Mouse (Mus musculus) kidney, adult 2 months (tissue): ENCODE results near the gene Stim2. TPM values are rescaled to one million over a fixed set of nuclear protein-coding genes. Genes with fewer than 3 reads are reported as not detected.

Experiments
- DNase-seq: peaks from one replicate; pipeline ENCODE4 v3.0.0; 2021
- H3K27ac ChIP-seq: fragments of 200-500 bp; 2 replicates; pipeline ENCODE4 v1.5.1; 2012; ENCODE audit warnings: low read depth, low read length, control low read depth, inconsistent platforms; ENCODE audit not compliant: insufficient read depth
- H3K27me3 ChIP-seq: fragments of 200-500 bp; replicated peaks from 2 replicates; pipeline ENCODE4 v1.6.1; 2012; ENCODE audit warnings: mild to moderate bottlenecking, moderate library complexity, low read length, inconsistent platforms; ENCODE audit not compliant: control insufficient read depth, insufficient read depth
- H3K36me3 ChIP-seq: fragments of 200-500 bp; 2 replicates; pipeline ENCODE4 v1.6.1; 2012; ENCODE audit warnings: mild to moderate bottlenecking, moderate library complexity, low read length, inconsistent platforms; ENCODE audit not compliant: control insufficient read depth, insufficient read depth
- H3K4me1 ChIP-seq: fragments of 200-500 bp; 2 replicates; pipeline ENCODE4 v1.6.1; 2011; ENCODE audit warnings: low read length; ENCODE audit not compliant: control insufficient read depth, insufficient read depth
- H3K4me3 ChIP-seq: fragments of 200-500 bp; 2 replicates; pipeline ENCODE4 v1.5.1; 2011; ENCODE audit warnings: mild to moderate bottlenecking, low read depth, low read length, control low read depth; ENCODE audit not compliant: insufficient read depth
- CTCF ChIP-seq: fragments of 200-500 bp; conservative IDR thresholded peaks from 2 replicates; pipeline ENCODE4 v1.5.1; 2011; ENCODE audit warnings: low read depth, mild to moderate bottlenecking, control low read depth, low read length, moderate library complexity, mixed read lengths; ENCODE audit not compliant: insufficient read depth, insufficient read length
- POLR2A ChIP-seq: fragments of 200-500 bp; IDR thresholded peaks from one replicate; pipeline ENCODE4 v1.6.1; 2011; ENCODE audit warnings: low read depth, low read length, control low read depth
- WGBS: fragments of 180-500 bp; shearing (Covaris S2); methylation state at CpG from one replicate; pipeline ENCODE4 v1.1.7; 2018; 5-methylcytosine and 5-hydroxymethylcytosine counted together
- polyA plus RNA-seq: library from polyadenylated mRNA; depleted of rRNA; stranded (reverse); fragments of >200 nt; gene quantifications from 2 replicates; pipeline ENCODE4 v1.2.3, GENCODE M21; 2012; rRNA removed

Gene Stim2
- polyA plus RNA-seq, 1 experiment = 10.3 TPM

- no peak for DNase-seq
- Histone ChIP-seq H3K36me3 (no peaks in the 10 kb centered on the region), H3K27me3 (no peaks in the 10 kb centered on the region), H3K27ac (no peak overlapping the region), H3K4me3 (no peak overlapping the region), H3K4me1 (no peaks in the 10 kb centered on the region)
- TF ChIP-seq CTCF = no peak
- no peak for TF ChIP-seq POLR2A
- 73% methylated on average over 9 of the region's 9 CpGs for WGBS
Observed at GRCm38 (mm10) chr5:54158230-54158629, 159.9 kb downstream of the Stim2 start.

- TF ChIP-seq CTCF (no peak), POLR2A (no peak)
- H3K4me3 ChIP-seq = no peak overlapping the region
- H3K27me3 ChIP-seq = no peaks in the 10 kb centered on the region
- H3K4me1 ChIP-seq = no peaks in the 10 kb centered on the region
- no peak for DNase-seq
- no peak overlapping the region for H3K27ac ChIP-seq
- H3K36me3 ChIP-seq = no peaks in the 10 kb centered on the region
- WGBS = 10% methylated on average over 6 of the region's 6 CpGs
Observed at GRCm38 (mm10) chr5:54159156-54159793, 161.0 kb downstream of the Stim2 start.

DNA sequence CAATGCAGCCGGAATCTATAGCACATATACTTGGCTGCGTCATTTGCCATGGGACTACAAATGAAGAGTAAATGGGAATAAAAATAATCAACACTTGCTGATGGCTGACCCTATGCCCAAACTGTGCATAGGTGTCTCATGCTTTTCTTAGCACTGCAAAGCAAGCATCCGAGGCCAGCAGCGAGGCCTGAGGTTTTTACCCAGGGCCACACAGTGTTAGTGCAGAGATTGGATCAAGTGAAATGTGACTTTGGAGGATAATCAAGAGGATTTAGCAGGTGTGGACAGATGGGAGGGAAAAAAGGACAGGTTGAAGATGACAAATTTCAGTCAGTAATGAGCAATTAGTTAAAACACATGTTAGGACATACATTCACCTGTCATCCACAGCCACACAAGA lies 162.3 kb downstream of the Stim2 start:
- TF ChIP-seq POLR2A (no peak), CTCF (no peak)
- WGBS = 97% methylated on average over 4 of the region's 4 CpGs
- H3K27me3 ChIP-seq = no peaks in the 10 kb centered on the region
- no peak overlapping the region for H3K27ac ChIP-seq
- no peak overlapping the region for H3K4me3 ChIP-seq
- H3K36me3 ChIP-seq = no peaks in the 10 kb centered on the region
- no peak for DNase-seq
- no peaks in the 10 kb centered on the region for H3K4me1 ChIP-seq

DNA sequence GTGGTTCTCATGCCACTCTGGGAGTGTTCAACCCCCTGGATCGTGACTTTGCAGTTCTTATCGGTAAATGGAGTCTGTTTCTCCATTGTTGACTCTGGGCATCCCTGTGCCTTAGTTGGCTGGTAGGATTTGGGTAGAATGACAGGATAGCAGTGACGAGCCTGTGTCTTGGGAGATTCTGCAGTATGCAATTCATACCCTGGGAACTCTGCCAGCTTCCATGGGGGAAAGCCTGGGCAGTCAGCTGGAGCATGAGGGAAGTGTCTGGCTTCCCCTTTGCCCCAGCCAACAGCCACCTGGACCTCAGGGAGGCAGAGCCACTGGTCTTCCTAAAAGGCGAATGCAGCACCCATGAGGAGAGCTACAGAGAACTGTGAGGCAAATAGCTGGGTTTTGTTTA lies 165.6 kb downstream of the Stim2 start:
- no peak overlapping the region for H3K4me3 ChIP-seq
- H3K36me3 ChIP-seq = no peaks in the 10 kb centered on the region
- H3K27me3 ChIP-seq = no peaks in the 10 kb centered on the region
- no peak overlapping the region for H3K27ac ChIP-seq
- no peaks in the 10 kb centered on the region for H3K4me1 ChIP-seq
- DNase-seq = peak; percentile 11
- 57% methylated on average over 4 of the region's 4 CpGs for WGBS
- TF ChIP-seq POLR2A (no peak), CTCF (no peak)

Other genes with a start within 250 kb of the Stim2 start
- 15.5 and 18.5 TPM in 2 replicates for gene Tbc1d19, start 188.9 kb upstream of the Stim2 start, polyA plus RNA-seq